Mouse (Mus musculus): Measurements from ENCODE around the gene Gm20517. TPM values are rescaled to one million over a fixed set of nuclear protein-coding genes. Genes with fewer than 3 reads are reported as not detected.
A peak's percentile ranks its signal among the peaks of the same experiment; 100 is the strongest.

The Gm20517 gene
- total and polyA plus RNA-seq, 3 experiments = 1.9 to 2.9 TPM; not detected in 1

DNA sequence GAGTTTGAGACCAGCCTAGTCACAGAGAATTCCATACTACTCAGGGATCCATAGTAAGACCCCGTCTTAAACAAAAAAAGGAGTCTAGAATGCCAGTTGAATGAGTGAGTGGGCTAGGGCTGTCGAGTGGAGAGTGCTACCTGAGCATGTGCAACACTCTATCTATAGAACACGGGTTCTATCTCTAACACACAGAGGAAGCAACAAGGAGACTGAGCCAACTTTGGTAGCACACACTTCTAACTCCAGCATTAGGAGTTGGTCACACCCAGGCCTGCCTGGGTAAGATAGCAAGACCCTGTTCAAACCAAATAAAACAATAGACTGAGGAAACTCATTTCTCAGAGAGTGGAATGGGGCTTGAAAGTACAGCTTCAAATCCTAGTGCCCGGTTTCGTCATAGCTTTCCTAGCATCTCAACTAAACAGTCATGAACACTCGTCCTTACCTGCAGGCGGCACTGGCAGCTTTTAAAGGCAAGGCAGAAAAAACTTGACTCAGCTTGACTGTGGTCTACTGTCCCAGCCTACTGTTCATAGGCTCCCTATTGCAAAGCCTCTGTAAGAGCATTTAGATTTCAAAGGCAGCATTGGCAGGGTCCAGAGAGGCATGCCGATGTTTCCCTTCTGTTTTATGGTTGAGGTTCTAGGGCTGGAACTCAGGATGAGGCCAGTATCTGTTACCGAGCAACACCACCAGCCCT is 6.4 kb downstream of the Gm20517 start:
- Histone ChIP-seq H3K27me3 (ENCODE audit: control insufficient read depth in 1 of 2, insufficient read depth in 2 of 2, low read length in 2 of 2) (no peaks in the 10 kb centered on the region), H3K4me3 (ENCODE audit: control insufficient read depth in 1 of 2, insufficient read depth in 1 of 2, low read depth in 2 of 2, low read length in 2 of 2) (peak overlapping the region in 1 of 2 experiments; percentile 15; a peak in 2 of 4 replicates), H3K4me1 (ENCODE audit: control insufficient read depth in 1 of 2, insufficient read depth in 2 of 2, low read length in 2 of 2) (peaks cover 20 to 38% of the 10 kb centered on the region in 2 experiments), H3K9ac (ENCODE audit: control insufficient read depth, low read depth, low read length, poor library complexity, severe bottlenecking) (peak overlapping the region; percentile 58), H3K79me2 (ENCODE audit: control insufficient read depth, insufficient read depth, low read length, poor library complexity) (peaks cover 44% of the 10 kb centered on the region), H3K27ac (ENCODE audit: control insufficient read depth, low read depth, low read length) (peak overlapping the region; percentile 99), H3K9me3 (replicated peaks; ENCODE audit: insufficient read depth, low read length) (no peaks in the 10 kb centered on the region), H3K36me3 (ENCODE audit: control insufficient read depth in 1 of 2, insufficient read depth in 2 of 2, low read length in 2 of 2) (peaks cover 8 to 41% of the 10 kb centered on the region in 2 experiments)
- peak; percentile 95 for DNase-seq (ENCODE audit: low read depth, low spot score)
- TF ChIP-seq HCFC1 (IDR thresholded peaks at IDR 0.05; ENCODE audit: low read depth, low read length) = peak; percentile 67
- TF ChIP-seq MYB (IDR thresholded peaks at IDR 0.05; ENCODE audit: low read depth, low read length) = peak; percentile 93
- TF ChIP-seq ZMIZ1 (IDR thresholded peaks at IDR 0.05; ENCODE audit: low read depth, low read length) = peak; percentile 89
- peak; percentile 99 for TF ChIP-seq TAL1 (IDR thresholded peaks at IDR 0.05; ENCODE audit: low read length)
- no peak for TF ChIP-seq ZKSCAN1 (IDR thresholded peaks at IDR 0.05; ENCODE audit: low read depth, low read length)
- TF ChIP-seq USF2 (IDR thresholded peaks at IDR 0.05; ENCODE audit: borderline replicate concordance in 1 of 2, insufficient read depth in 1 of 2, low read depth in 1 of 2, low read length in 2 of 2) = no peak
- no peak for TF ChIP-seq CHD1 (IDR thresholded peaks at IDR 0.05; ENCODE audit: low read depth, low read length)
- peak; percentile 84 for TF ChIP-seq NRF1 (IDR thresholded peaks at IDR 0.05; ENCODE audit: insufficient read depth, low read depth, low read length, poor library complexity, severe bottlenecking)
- TF ChIP-seq SMC3 (IDR thresholded peaks at IDR 0.05; ENCODE audit: low read depth, low read length) = no peak
- peak; percentile 68; the same call in 1 of the 2 replicates for TF ChIP-seq POLR2AphosphoS2 (IDR thresholded peaks at IDR 0.05; ENCODE audit: low read length)
- peak; percentile 67 for TF ChIP-seq MXI1 (IDR thresholded peaks at IDR 0.05; ENCODE audit: low read depth, low read length)
- no peak for TF ChIP-seq CTCF (IDR thresholded peaks at IDR 0.05 in 2 of 3, conservative IDR thresholded peaks at IDR 0.05 in 1 of 3; ENCODE audit: control insufficient read depth in 1 of 3, insufficient read depth in 1 of 3, low read depth in 2 of 3, low read length in 3 of 3, poor library complexity in 1 of 3, severe bottlenecking in 1 of 3)
- TF ChIP-seq TCF12 (IDR thresholded peaks at IDR 0.05; ENCODE audit: low read depth, low read length) = peak; percentile 100
- 0 out of 2 replicates have a peak, but pooled peaks have one; percentile 52 for TF ChIP-seq KAT2A (conservative IDR thresholded peaks at IDR 0.05; ENCODE audit: low read depth, low read length)
- peak; percentile 96 for TF ChIP-seq MYC (IDR thresholded peaks at IDR 0.05; ENCODE audit: low read depth, low read length)
- peak; percentile 76 for TF ChIP-seq RCOR1 (IDR thresholded peaks at IDR 0.05; ENCODE audit: low read depth, low read length)
- peak; percentile 92 for TF ChIP-seq ETS1 (IDR thresholded peaks at IDR 0.05; ENCODE audit: low read depth, low read length)
- TF ChIP-seq MAZ (IDR thresholded peaks at IDR 0.05; ENCODE audit: low read depth, low read length) = peak; percentile 77; the same call in 1 of the 2 replicates
- peak; percentile 89; the same call in 1 of the 2 replicates for TF ChIP-seq MEF2A (IDR thresholded peaks at IDR 0.05; ENCODE audit: extremely low read depth, insufficient replicate concordance, low read depth, low read length, poor library complexity, severe bottlenecking)
- no peak for TF ChIP-seq POLR2AphosphoS5 (IDR thresholded peaks at IDR 0.05; ENCODE audit: borderline replicate concordance, low read depth, low read length)
- TF ChIP-seq SIN3A (IDR thresholded peaks at IDR 0.05; ENCODE audit: low read length) = peak; percentile 95
- no peak; the same call in 1 of the 2 replicates for TF ChIP-seq ELF1 (IDR thresholded peaks at IDR 0.05; ENCODE audit: low read depth, low read length)
- peak; percentile 60; the same call in 1 of the 2 replicates for TF ChIP-seq JUND (IDR thresholded peaks at IDR 0.05; ENCODE audit: low read depth, low read length)
- no peak for TF ChIP-seq GABPA (IDR thresholded peaks at IDR 0.05; ENCODE audit: low read depth, low read length)
- peak; percentile 57 for TF ChIP-seq ZNF384 (IDR thresholded peaks at IDR 0.05; ENCODE audit: low read depth, low read length)
- TF ChIP-seq NELFE (IDR thresholded peaks at IDR 0.05; ENCODE audit: low read depth, low read length) = no peak; the same call in 1 of the 2 replicates
- TF ChIP-seq TBP (IDR thresholded peaks at IDR 0.05; ENCODE audit: low read depth, low read length) = peak; percentile 48
- TF ChIP-seq RAD21 (IDR thresholded peaks at IDR 0.05; ENCODE audit: low read depth, low read length) = no peak
- TF ChIP-seq UBTF (IDR thresholded peaks at IDR 0.05; ENCODE audit: borderline replicate concordance, insufficient read depth, low read depth, low read length) = no peak
- TF ChIP-seq GATA1 (IDR thresholded peaks at IDR 0.05; ENCODE audit: low read depth, low read length) = peak; percentile 99
- no peak; the same call in 1 of the 2 replicates for TF ChIP-seq USF1 (IDR thresholded peaks at IDR 0.05; ENCODE audit: low read depth, low read length)
- TF ChIP-seq POLR2A (IDR thresholded peaks at IDR 0.05; ENCODE audit: control insufficient read depth in 1 of 2, insufficient read depth in 1 of 2, low read depth in 1 of 2, low read length in 2 of 2, poor library complexity in 1 of 2) = peak in 1 of 2 experiments; percentile 43; a peak in 1 of 4 replicates
- peak; percentile 54; the same call in 1 of the 2 replicates for TF ChIP-seq CHD2 (IDR thresholded peaks at IDR 0.05; ENCODE audit: low read length)
- no peak; the same call in 1 of the 2 replicates for TF ChIP-seq E2F4 (IDR thresholded peaks at IDR 0.05; ENCODE audit: borderline replicate concordance, low read depth, low read length)
- peak; percentile 93 for TF ChIP-seq MAX (IDR thresholded peaks at IDR 0.05; ENCODE audit: low read length)
